Mouse (Mus musculus) spleen, adult 2 months (tissue): ENCODE data around the gene Zfp787.

ENCODE experiments used
- CTCF ChIP-seq: fragments of 200-500 bp; IDR thresholded peaks from 2 replicates; pipeline ENCODE4 v1.5.1; 2011; ENCODE audit warnings: mild to moderate bottlenecking, inconsistent platforms; ENCODE audit not compliant: insufficient read depth, insufficient read length, insufficient replicate concordance; ENCODE audit errors: extremely low read depth
- POLR2A ChIP-seq: fragments of 200-500 bp; IDR thresholded peaks from 2 replicates; pipeline ENCODE4 v1.6.1; 2011; ENCODE audit warnings: low read depth, low read length, inconsistent platforms

- TF ChIP-seq CTCF = no peak
- no peak for TF ChIP-seq POLR2A
Observed at GRCm38 (mm10) chr7:6152036-6152435, 3.8 kb downstream of the Zfp787 start.
